Mouse (Mus musculus) C2C12 (cell line): ENCODE measurements around the gene Isl1. TPM values are rescaled to one million over a fixed set of nuclear protein-coding genes. Genes with fewer than 3 reads are reported as not detected.

ENCODE experiments used
- H3K27me3 ChIP-seq: one replicate; pipeline ENCODE4 v1.6.1; 2011; ENCODE audit not compliant: control insufficient read depth, insufficient read depth, insufficient read length
- H3K36me3 ChIP-seq: one replicate; pipeline ENCODE4 v1.6.1; 2011; ENCODE audit not compliant: control insufficient read depth, insufficient read depth
- H3K4me3 ChIP-seq: one replicate; pipeline ENCODE4 v1.5.1; 2011; ENCODE audit warnings: mild to moderate bottlenecking, control low read depth; ENCODE audit not compliant: poor library complexity, insufficient read depth, severe bottlenecking
- H3K79me2 ChIP-seq: one replicate; pipeline ENCODE4 v1.6.1; 2011; ENCODE audit not compliant: control insufficient read depth, insufficient read depth
- H3K79me3 ChIP-seq: one replicate; pipeline ENCODE4 v1.6.1; 2011; ENCODE audit warnings: low read depth, control low read depth
- H3ac ChIP-seq: one replicate; pipeline ENCODE3; 2011; ENCODE audit warnings: low read depth; ENCODE audit not compliant: control insufficient read depth, insufficient read length
- CEBPB ChIP-seq: IDR thresholded peaks from one replicate; pipeline ENCODE4 v1.6.1; 2011; ENCODE audit warnings: low read depth, mild to moderate bottlenecking, control low read depth, moderate library complexity
- CTCF ChIP-seq: IDR thresholded peaks from one replicate; pipeline ENCODE4 v1.5.1; 2011; ENCODE audit not compliant: control insufficient read depth, insufficient read depth, insufficient read length
- FOSL1 ChIP-seq: IDR thresholded peaks from one replicate; pipeline ENCODE4 v1.8.0; 2011; ENCODE audit warnings: mild to moderate bottlenecking, low read length; ENCODE audit not compliant: poor library complexity, insufficient read depth, severe bottlenecking
- MAX ChIP-seq: IDR thresholded peaks from one replicate; pipeline ENCODE4 v1.6.1; 2011; ENCODE audit warnings: mild to moderate bottlenecking, control low read depth
- MYOD1 ChIP-seq: IDR thresholded peaks from one replicate; pipeline ENCODE4 v1.6.1; 2011; ENCODE audit warnings: low read depth; ENCODE audit not compliant: control insufficient read depth, insufficient read length
- MYOG ChIP-seq: IDR thresholded peaks from one replicate; pipeline ENCODE4 v1.6.1; 2011; ENCODE audit not compliant: control insufficient read depth, insufficient read length; ENCODE audit errors: extremely low read depth
- USF1 ChIP-seq: IDR thresholded peaks from one replicate; pipeline ENCODE4 v1.6.1; 2011; ENCODE audit warnings: low read depth, mild to moderate bottlenecking, control low read depth, moderate library complexity
- polyA plus RNA-seq: library from polyadenylated mRNA; unstranded; fragments of >200 nt; fragmentation: generic; extraction: Trizol; gene quantifications from one replicate; pipeline ENCODE4 v1.2.1, GENCODE M21; 2012; ENCODE audit warnings: missing spikeins

The Isl1 gene
- polyA plus RNA-seq, 1 experiment, result 1.3 TPM

- H3K27me3 ChIP-seq, result no peaks in the 10 kb centered on the region
- H3ac ChIP-seq, result no peak overlapping the region
- TF ChIP-seq MYOD1, result no peak
- no peak for TF ChIP-seq FOSL1
- TF ChIP-seq USF1, result no peak
- TF ChIP-seq CEBPB, result no peak
- TF ChIP-seq MAX, result no peak
- no peak for TF ChIP-seq CTCF
- TF ChIP-seq MYOG, result no peak
- H3K79me3 ChIP-seq, result no peaks in the 10 kb centered on the region
- no peaks in the 10 kb centered on the region for H3K79me2 ChIP-seq
- H3K36me3 ChIP-seq, result no peaks in the 10 kb centered on the region
- H3K4me3 ChIP-seq, result no peak overlapping the region
These were observed 30.2 kb downstream of the Isl1 start for GRCm38 (mm10) chr13:116279207-116279772.
